Mouse (Mus musculus): ENCODE results near the gene Ap2s1. TPM values are rescaled to one million over a fixed set of nuclear protein-coding genes. Genes with fewer than 3 reads are reported as not detected.
A peak's percentile ranks its signal among the peaks of the same experiment; 100 is the strongest.
"Not testable (repeated sequence)": the region's sequence is repeated elsewhere in the genome, so short reads cannot be mapped to it uniquely, and the experiment has no call there.

Gene Ap2s1
- total RNA-seq, 2 experiments from 2014 or later: 248 to 254 TPM

DNA sequence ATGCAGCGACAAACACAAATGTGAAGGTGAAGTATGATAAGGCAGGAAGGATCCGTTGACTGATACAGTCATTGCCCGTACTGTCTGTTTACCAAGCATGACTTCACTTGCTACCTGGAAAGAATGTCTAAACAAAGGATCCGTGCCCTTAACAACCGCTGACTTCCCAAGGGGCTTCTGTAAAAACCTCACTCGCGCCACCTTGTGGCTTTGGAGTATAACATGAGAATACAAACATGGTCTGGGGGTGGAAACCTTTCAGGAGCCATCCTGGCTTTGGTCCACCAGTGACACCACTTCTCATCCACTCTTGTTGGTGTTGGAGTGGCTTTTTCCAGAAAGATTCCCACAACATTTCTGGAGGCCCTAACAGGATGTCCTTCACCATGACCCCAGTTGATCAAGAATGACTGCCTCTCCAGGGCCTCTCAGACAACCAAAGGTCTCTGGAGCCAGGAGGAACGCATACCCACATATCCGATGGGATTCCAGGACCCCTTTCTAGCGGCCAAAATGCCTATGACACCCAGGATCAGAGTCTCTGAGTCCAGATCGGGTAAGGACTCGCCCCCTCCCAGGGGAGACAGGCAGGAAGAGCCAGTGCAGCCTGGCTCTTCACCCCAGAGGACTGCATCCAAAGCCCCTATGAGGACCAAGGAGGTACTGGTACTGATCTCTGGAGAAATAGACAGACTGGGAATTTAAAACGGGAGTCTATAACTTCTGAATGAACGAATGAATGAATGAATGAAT lies 9.4 kb upstream of the Ap2s1 start:
- DNase-seq (ENCODE audit: extremely low spot score in 1 of 2, low spot score in 2 of 2): peak; percentile 63 to 74
- intact Hi-C loops (cut with DNase I): loop anchor here (1.0 to 2.0 kb wide), 2 partner anchors 30 to 99 kb away; no protein-coding TSS in a partner anchor
- TF ChIP-seq CTCF (IDR thresholded peaks at IDR 0.05): peak; percentile 79
- Histone ChIP-seq H3K27ac (no peak overlapping the region; the same call in 1 of the 2 replicates), H3K4me3 (no peak overlapping the region)

DNA sequence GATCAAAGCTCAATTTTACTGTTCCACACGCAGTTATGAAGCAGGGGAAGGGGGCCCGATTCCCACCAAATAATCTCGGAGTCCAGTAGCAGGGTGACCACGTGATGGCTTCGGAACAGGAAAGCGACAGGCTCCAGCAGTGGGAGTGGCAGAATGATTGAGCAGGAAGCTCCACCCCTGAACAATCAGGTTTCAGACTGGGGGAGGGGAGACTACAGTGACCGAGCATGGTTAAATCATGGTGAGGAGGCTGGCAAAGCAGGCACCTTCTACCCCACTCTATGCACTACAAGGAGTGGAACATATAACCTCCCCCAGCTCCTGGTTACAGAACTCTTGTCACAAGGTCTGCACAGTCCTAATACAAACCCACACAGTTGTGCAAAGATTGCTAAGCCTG lies 8.6 kb upstream of the Ap2s1 start:
- not testable (repeated sequence) for H3K4me3 ChIP-seq; H3K27ac ChIP-seq; DNase-seq (ENCODE audit: extremely low spot score in 1 of 2, low spot score in 2 of 2)
- intact Hi-C loops (cut with DNase I): loop anchor here (2.0 kb wide), 1 partner anchor 31 kb away; no protein-coding TSS in a partner anchor

- TF ChIP-seq CTCF (IDR thresholded peaks at IDR 0.05): no peak
- DNase-seq (ENCODE audit: extremely low spot score in 1 of 2, low spot score in 2 of 2): no peak
- intact Hi-C loops (cut with DNase I): no loop called here
- Histone ChIP-seq H3K4me3 (no peak overlapping the region), H3K27ac (no peak overlapping the region)
Measured at GRCm38 (mm10) chr7:16730791-16731190, 7.4 kb upstream of the Ap2s1 start.

DNA sequence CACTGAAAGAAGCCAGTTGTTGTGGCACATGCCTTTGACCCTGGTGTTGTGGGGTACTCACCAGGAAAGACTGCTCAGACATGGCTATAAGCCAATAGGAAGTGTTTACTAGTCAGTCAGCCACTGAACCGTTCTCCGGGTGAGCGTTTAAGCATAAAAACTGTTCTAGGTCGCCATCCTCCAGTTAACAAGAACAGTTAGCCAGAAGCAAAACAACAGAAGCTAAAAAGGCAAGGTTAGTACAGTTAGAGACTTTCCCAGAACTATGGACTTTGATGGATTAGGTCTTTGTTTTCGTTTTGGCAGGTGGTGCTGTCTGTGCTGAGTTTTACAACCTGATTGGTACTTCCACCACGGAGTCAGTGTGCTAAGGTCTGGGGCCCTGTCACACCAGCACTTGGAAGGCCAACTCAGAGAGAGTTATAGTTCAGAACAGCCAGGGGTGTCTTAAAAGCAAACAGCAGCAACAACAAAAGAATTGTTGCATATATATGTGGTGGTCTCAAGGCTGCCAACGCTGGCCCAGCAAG lies 6.3 kb upstream of the Ap2s1 start:
- no peak for TF ChIP-seq CTCF (IDR thresholded peaks at IDR 0.05)
- no peak for DNase-seq (ENCODE audit: extremely low spot score in 1 of 2, low spot score in 2 of 2)
- no peak overlapping the region for H3K27ac ChIP-seq
- intact Hi-C loops (cut with DNase I): no loop called here
- no peak overlapping the region for H3K4me3 ChIP-seq

DNA sequence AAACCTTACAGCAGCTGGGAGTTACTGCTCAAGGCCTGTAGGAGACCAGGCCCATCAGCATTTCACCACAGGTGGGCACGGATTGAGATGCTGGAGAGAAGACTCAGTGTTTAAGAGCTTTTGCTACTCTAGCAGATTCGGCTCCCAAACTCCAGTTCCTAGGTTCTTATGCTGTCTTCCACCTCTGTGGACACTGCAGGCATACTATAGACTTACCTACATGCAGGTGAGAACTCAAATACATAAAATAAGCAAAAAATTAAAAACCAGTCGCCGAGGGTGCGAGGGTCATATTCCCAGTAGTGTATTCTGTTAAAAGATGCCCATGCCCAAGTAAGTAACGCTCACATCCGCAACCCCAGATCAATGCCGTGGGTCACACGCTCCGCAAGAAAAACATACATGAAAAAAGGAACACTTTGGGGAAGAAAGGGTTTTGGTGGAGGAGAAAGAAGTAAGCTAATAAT lies 571 bp upstream of the Ap2s1 start:
- no peak; the same call in 1 of the 2 replicates for TF ChIP-seq CTCF (IDR thresholded peaks at IDR 0.05)
- intact Hi-C loops (cut with DNase I): no loop called here
- H3K4me3 ChIP-seq: peak overlapping the region; percentile 84
- DNase-seq (ENCODE audit: extremely low spot score in 1 of 2, low spot score in 2 of 2): no peak
- H3K27ac ChIP-seq: no peak overlapping the region; the same call in 1 of the 2 replicates

GRCm38 (mm10) chr7:16739056-16739604 lies 920 bp downstream of the Ap2s1 start:
- Histone ChIP-seq H3K4me3 (peak overlapping the region; percentile 84), H3K27ac (peak overlapping the region; percentile 75; the same call in 1 of the 2 replicates)
- intact Hi-C loops (cut with DNase I): no loop called here
- no peak for DNase-seq (ENCODE audit: extremely low spot score in 1 of 2, low spot score in 2 of 2)
- no peak for TF ChIP-seq CTCF (IDR thresholded peaks at IDR 0.05)

- no peak for TF ChIP-seq CTCF (IDR thresholded peaks at IDR 0.05)
- Histone ChIP-seq H3K27ac (0 out of 2 replicates have a peak overlapping the region, but pooled peaks have one; percentile 32), H3K4me3 (no peak overlapping the region)
- DNase-seq (ENCODE audit: extremely low spot score in 1 of 2, low spot score in 2 of 2): no peak
- intact Hi-C loops (cut with DNase I): loop anchor here (5.0 to 10.0 kb wide), 2 partner anchors 139 to 167 kb away; no protein-coding TSS in a partner anchor
Measured at GRCm38 (mm10) chr7:16745373-16745772, 7.2 kb downstream of the Ap2s1 start.

DNA sequence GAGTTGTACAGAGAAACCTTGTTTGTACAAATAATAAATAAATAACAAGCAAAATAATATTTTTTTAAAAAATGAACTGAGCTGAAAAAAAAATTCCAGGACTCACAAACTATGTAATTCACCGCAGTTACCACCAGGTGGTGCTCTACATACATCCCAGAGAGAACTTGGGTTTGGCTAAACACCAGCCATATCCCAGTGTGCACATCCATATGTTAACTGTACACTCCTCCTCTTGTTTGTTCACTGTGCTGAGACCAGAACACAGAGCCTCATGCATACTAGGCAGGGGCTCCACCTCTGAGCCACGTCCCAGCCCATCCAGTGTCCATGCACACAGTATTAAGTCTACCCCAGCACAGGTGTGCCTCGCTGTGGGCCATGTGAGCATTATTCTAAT lies 7.9 kb downstream of the Ap2s1 start:
- H3K27ac ChIP-seq: no peak overlapping the region
- intact Hi-C loops (cut with DNase I): loop anchor here (2.0 to 10.0 kb wide), 3 partner anchors 63 to 166 kb away; no protein-coding TSS in a partner anchor
- peak; percentile 82 for TF ChIP-seq CTCF (IDR thresholded peaks at IDR 0.05)
- H3K4me3 ChIP-seq: no peak overlapping the region
- DNase-seq (ENCODE audit: extremely low spot score in 1 of 2, low spot score in 2 of 2): peak; percentile 27 to 33

- DNase-seq (ENCODE audit: extremely low spot score in 1 of 2, low spot score in 2 of 2): no peak
- TF ChIP-seq CTCF (IDR thresholded peaks at IDR 0.05): no peak
- intact Hi-C loops (cut with DNase I): loop anchor here (2.0 to 10.0 kb wide), 3 partner anchors 61 to 165 kb away; no protein-coding TSS in a partner anchor
- no peak overlapping the region for H3K4me3 ChIP-seq
- H3K27ac ChIP-seq: no peak overlapping the region
Measured at GRCm38 (mm10) chr7:16747656-16748055, 9.4 kb downstream of the Ap2s1 start.

DNA sequence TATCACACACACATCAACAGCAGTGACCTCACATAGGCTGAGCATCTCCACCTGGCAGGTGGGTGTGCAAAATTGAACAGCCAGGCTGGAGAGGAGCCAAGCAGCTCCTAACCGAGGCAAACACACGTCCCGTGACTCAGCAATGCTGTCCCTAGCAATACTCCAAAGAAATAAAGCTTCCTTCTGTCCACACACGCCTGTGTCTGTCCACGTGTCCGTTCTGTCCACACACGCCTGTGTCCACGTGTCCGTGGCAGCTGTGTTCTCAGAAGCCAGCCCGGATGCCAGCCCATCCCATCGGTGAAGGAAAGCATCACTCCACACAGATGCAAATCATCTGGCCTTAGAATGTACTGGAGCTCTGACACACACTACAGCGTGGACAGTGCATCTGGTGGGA lies 13.8 kb downstream of the Ap2s1 start:
- peak in 1 of 2 experiments; percentile 25 for DNase-seq (ENCODE audit: extremely low spot score in 1 of 2, low spot score in 2 of 2)
- H3K27ac ChIP-seq: no peak overlapping the region
- intact Hi-C loops (cut with DNase I): no loop called here
- no peak overlapping the region for H3K4me3 ChIP-seq
- TF ChIP-seq CTCF (IDR thresholded peaks at IDR 0.05): no peak

DNA sequence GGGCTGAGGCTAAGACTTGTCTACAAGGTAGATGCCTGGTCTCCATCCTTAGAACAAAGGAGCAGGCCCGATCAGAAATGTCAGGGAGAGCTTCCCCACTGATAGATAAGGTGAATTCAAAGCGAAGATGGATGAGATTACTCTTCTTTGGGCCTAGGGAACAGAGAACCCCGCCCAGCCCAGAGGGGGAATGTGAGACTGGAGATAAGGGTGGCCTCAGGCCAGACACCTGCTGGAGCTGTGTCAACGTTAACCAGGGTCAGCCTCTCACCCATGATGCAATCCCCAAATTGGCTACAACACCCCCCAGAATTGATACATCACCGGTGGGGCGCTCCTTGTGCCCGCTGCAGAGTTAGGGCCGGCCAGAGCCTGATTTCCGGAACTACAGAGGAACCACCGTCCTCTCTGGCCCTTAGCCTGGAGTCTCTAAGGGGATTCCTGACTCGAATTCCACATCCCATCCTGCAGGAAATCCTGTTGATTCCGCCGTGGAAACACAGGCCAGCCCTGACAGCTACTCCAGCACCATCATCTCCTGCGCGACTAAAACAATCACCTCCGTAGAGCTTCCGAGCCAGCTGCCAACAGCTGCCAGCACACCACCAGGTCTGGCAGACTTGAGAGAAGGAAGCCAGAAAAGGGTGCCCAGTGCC lies 17.3 kb downstream of the Ap2s1 start:
- intact Hi-C loops (cut with DNase I): no loop called here
- no peak overlapping the region for H3K27ac ChIP-seq
- TF ChIP-seq CTCF (IDR thresholded peaks at IDR 0.05): no peak
- no peak for DNase-seq (ENCODE audit: extremely low spot score in 1 of 2, low spot score in 2 of 2)
- H3K4me3 ChIP-seq: no peak overlapping the region

Measured in left cerebral cortex, adult 2 months (tissue).